Mouse (Mus musculus) brown adipose tissue, adult 24 weeks (tissue): ENCODE results near the gene Hsd11b1. TPM values are rescaled to one million over a fixed set of nuclear protein-coding genes. Genes with fewer than 3 reads are reported as not detected.
"Not testable (repeated sequence)": the region's sequence is repeated elsewhere in the genome, so short reads cannot be mapped to it uniquely, and the experiment has no call there.

Experiments
- H3K27ac ChIP-seq: fragments of 200-500 bp; replicated peaks from 2 replicates; pipeline ENCODE4 v1.5.1; 2012; ENCODE audit warnings: low read depth, mild to moderate bottlenecking, low read length
- H3K4me1 ChIP-seq: fragments of 200-500 bp; 2 replicates; pipeline ENCODE4 v1.6.1; 2012; ENCODE audit warnings: low read length, mixed read lengths; ENCODE audit not compliant: control insufficient read depth, insufficient read depth, insufficient read length
- H3K4me3 ChIP-seq: fragments of 200-500 bp; 2 replicates; pipeline ENCODE4 v1.5.1; 2012; ENCODE audit warnings: low read depth, mild to moderate bottlenecking, low read length, moderate library complexity; ENCODE audit not compliant: insufficient read depth
- polyA plus RNA-seq: library from polyadenylated mRNA; stranded (reverse); fragments of >200 nt; gene quantifications from 2 replicates; pipeline ENCODE4 v1.2.4, GENCODE M21; 2012; ENCODE audit not compliant: missing spikeins, insufficient read depth, insufficient read length

The Hsd11b1 gene
- polyA plus RNA-seq, 1 experiment = 219 TPM

- Histone ChIP-seq H3K27ac (no peak overlapping the region), H3K4me3 (no peak overlapping the region), H3K4me1 (peaks cover 9% of the 10 kb centered on the region)
Observed at GRCm38 (mm10) chr1:193290686-193291085, 26.8 kb upstream of the Hsd11b1 start.

- H3K4me3 ChIP-seq = no peak overlapping the region
- no peak overlapping the region for H3K27ac ChIP-seq
- peaks cover 4% of the 10 kb centered on the region; the same call in 1 of the 2 replicates for H3K4me1 ChIP-seq
Observed at GRCm38 (mm10) chr1:193289914-193290313, 26.0 kb upstream of the Hsd11b1 start.

GRCm38 (mm10) chr1:193289076-193289475 lies 25.2 kb upstream of the Hsd11b1 start:
- peaks cover 2% of the 10 kb centered on the region; the same call in 1 of the 2 replicates for H3K4me1 ChIP-seq
- H3K4me3 ChIP-seq = no peak overlapping the region
- H3K27ac ChIP-seq = no peak overlapping the region

GRCm38 (mm10) chr1:193287578-193287977 lies 23.7 kb upstream of the Hsd11b1 start:
- H3K4me3 ChIP-seq = no peak overlapping the region
- H3K27ac ChIP-seq = no peak overlapping the region
- H3K4me1 ChIP-seq = peaks cover 2% of the 10 kb centered on the region; the same call in 1 of the 2 replicates

- Histone ChIP-seq H3K4me3 (peak overlapping the region; percentile 41), H3K27ac (peak overlapping the region; percentile 79)
- not testable (repeated sequence) for H3K4me1 ChIP-seq
Observed at GRCm38 (mm10) chr1:193285766-193286325, 22.0 kb upstream of the Hsd11b1 start.

GRCm38 (mm10) chr1:193284228-193284779 lies 20.4 kb upstream of the Hsd11b1 start:
- H3K4me3 ChIP-seq = peak overlapping the region; percentile 37

GRCm38 (mm10) chr1:193281344-193281743 lies 17.5 kb upstream of the Hsd11b1 start:
- no peak overlapping the region for H3K27ac ChIP-seq
- H3K4me1 ChIP-seq = peaks cover 6% of the 10 kb centered on the region
- H3K4me3 ChIP-seq = no peak overlapping the region

More at GRCm38 (mm10) chr1:193284228-193284779, 20.4 kb upstream of the Hsd11b1 start:
- Histone ChIP-seq H3K27ac (peak overlapping the region; percentile 87), H3K4me1 (no peaks in the 10 kb centered on the region)

- peak overlapping the region; percentile 99 for H3K27ac ChIP-seq
- H3K4me1 ChIP-seq = peaks cover 11% of the 10 kb centered on the region
- H3K4me3 ChIP-seq = no peak overlapping the region
Observed at GRCm38 (mm10) chr1:193279492-193279891, 15.6 kb upstream of the Hsd11b1 start.

- Histone ChIP-seq H3K27ac (peak overlapping the region; percentile 99), H3K4me1 (peaks cover 11% of the 10 kb centered on the region), H3K4me3 (no peak overlapping the region)
Observed at GRCm38 (mm10) chr1:193278414-193279045, 14.7 kb upstream of the Hsd11b1 start.

- H3K4me1 ChIP-seq = peaks cover 11% of the 10 kb centered on the region
- peak overlapping the region; percentile 24 for H3K4me3 ChIP-seq
- peak overlapping the region; percentile 100 for H3K27ac ChIP-seq
Observed at GRCm38 (mm10) chr1:193274407-193275071, 10.7 kb upstream of the Hsd11b1 start.

- H3K27ac ChIP-seq = peak within 1 kb of the TSS; percentile 100
- peak within 1 kb of the TSS; percentile 68 for H3K4me3 ChIP-seq
- peaks cover 8% of the 10 kb centered on the region for H3K4me1 ChIP-seq
Observed at GRCm38 (mm10) chr1:193272916-193273601, 9.2 kb upstream of the Hsd11b1 start, which contains the start of gene G0s2. TSS of gene G0s2 (minus strand) at chr1:193273217.

GRCm38 (mm10) chr1:193272137-193272915 lies 8.5 kb upstream of the Hsd11b1 start:
- Histone ChIP-seq H3K4me1 (peaks cover 5% of the 10 kb centered on the region; the same call in 1 of the 2 replicates), H3K27ac (peak overlapping the region; percentile 96), H3K4me3 (peak overlapping the region; percentile 68)

GRCm38 (mm10) chr1:193270965-193271763 lies 7.3 kb upstream of the Hsd11b1 start:
- Histone ChIP-seq H3K4me3 (peak overlapping the region; percentile 68), H3K27ac (peak overlapping the region; percentile 96), H3K4me1 (peaks cover 5% of the 10 kb centered on the region; the same call in 1 of the 2 replicates)
